Mouse (Mus musculus) adrenal gland, postnatal 36 days (tissue): ENCODE measurements at regions not wholly inside any gene's neighbourhood (a gene's known extent, or its start where the extent isn't known, plus 50 kb on each side); places are given as distances from the start of the nearest gene placed in this dataset.
"Not testable (repeated sequence)": the region's sequence is repeated elsewhere in the genome, so short reads cannot be mapped to it uniquely, and the experiment has no call there.

Experiments
- DNase-seq, 2 experiments: peaks; one replicate each; pipeline ENCODE4 v3.0.0; 2021; ENCODE audit warnings: mixed read lengths in 1 of 2

DNA sequence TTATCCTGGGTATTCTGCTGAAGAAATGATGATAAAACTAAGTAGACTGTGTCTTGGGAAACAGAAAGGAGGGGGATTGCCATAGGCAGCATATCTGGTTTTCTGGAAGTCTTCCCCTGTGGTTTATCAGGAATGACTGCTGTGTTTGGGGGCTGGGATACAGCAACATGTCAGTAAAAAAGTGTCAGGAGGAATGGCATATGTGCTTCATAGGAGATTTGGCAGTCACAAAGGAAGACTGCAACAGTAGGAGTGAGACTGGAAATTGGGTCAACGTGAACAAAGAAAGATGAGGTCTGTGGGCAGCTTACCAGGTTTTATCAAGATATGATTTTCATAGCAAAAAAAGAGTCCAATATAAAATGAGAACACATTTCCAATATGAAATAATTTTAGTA, 641.1 kb upstream of the Nrxn1 start:
- no peak for DNase-seq

GRCm38 (mm10) chr17:91733174-91733926, 640.5 kb upstream of the Nrxn1 start:
- no peak for DNase-seq

DNA sequence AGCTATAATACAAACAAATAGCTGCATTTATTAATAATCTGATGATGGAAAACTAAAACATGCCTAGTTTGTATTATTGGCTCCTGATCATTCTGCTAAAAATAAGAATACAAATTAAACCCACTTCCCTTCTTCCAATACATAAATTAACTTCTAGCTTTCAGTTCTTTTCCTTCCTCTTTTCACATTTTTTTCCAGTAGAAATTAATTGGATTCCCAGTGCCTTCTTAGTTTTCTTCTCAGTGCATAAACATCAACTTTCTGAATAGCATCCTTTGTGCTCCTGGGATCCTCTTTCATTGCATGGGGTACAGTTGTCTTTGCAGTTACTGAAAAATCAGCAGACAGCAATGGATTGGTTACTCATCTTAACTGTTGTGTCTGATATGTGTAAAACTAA, 617.5 kb upstream of the Nrxn1 start:
- no peak for DNase-seq

DNA sequence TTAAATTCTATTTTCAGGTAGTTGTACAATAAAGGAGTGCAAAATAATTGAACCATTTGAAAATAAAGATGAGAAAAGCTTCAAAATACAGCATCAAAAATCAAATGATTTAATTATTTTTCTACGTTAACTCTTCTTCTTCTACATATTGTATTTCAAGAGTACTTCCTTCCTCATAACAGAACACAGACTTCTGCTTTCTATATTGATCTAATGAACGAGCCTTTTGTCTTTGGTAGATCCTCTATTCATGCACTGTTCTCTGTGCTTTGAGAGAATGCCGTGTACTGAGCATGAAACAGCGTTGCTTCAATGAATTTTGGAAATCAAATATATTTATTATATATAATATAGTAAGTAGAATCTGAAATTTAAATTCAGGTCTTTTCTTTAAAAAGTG, 598.2 kb upstream of the Nrxn1 start:
- DNase-seq: no peak

DNA sequence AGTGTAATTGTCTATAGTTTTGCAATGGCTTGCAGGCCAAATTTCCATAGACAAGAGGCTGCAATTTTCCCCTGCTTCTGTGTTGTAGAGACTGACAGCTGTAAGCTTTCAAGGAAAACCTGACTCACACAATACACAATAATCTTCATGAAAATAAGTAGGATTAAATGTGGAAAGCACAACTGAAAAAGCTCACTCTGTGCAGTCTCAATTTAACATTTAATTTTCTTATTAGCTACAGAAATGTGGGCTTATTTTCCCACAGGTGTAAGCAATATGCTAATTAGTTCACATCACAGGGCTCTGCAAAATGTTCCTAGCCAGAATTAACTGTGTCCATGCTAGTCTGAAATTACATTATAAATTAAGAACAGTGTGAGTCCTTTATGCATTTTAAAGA, 564.6 kb upstream of the Nrxn1 start:
- DNase-seq: no peak

DNA sequence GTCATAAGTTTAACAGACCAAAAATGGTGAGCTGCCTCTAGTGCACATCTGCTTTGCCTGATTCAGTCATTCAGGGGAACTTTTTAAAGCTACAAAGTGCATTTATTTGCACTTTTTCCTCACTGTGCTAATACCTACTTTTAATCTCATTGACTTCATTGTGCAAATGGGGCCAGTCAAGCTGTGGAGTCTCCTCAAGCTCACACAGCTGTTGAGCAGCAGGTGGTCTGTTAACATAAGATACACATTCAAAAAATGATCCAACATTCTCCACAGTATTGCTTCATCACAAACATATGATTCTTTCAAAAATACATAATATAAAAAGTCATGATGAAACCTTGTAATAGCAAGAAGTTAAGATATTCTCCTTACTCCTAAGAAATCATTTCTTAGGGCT, 564.2 kb upstream of the Nrxn1 start:
- DNase-seq: no peak

DNA sequence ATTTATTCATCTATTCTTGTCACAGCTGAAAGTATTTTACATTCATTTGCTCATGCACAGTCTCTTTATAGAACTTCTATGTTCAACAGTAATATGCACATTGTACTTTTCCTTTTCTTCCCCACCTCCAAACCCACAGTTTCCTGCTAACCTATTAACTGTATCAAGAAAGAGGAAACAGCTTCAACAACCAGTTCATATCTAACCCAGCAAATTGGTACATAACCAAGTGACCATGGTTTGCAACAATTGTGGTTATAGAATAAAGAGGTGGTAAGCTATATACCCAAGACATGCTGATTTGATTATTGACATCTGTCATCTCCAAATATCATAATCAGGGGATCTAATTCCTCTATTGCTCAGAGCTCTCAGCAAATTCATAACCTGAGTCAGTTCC, 539.0 kb upstream of the Nrxn1 start:
- DNase-seq: no peak

DNA sequence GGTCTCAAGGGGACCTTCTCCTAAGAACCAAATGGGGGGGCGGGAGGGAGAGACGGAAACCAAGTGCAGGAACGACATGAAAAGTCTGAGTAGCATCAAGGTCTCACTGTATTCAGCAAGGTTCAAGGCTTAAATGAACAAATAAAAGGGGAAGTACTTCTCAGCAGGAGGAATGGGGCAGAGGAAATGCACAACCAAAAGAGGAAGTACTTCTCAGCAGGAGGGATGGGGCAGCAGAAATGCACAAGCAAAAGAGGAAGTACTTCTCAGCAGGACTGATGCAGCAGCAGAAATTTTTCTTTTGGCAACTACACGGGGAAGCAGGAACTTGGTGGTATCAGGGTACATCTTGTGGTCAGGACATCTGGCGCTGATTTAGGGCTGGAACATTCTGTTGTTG, 521.3 kb upstream of the Nrxn1 start:
- not testable (repeated sequence) for DNase-seq

- DNase-seq: no peak
Measured at GRCm38 (mm10) chr17:91589120-91589519, 496.2 kb upstream of the Nrxn1 start.

GRCm38 (mm10) chr17:91551058-91551691, 458.3 kb upstream of the Nrxn1 start:
- not testable (repeated sequence) for DNase-seq

- DNase-seq: no peak
Measured at GRCm38 (mm10) chr17:91531488-91531887, 438.6 kb upstream of the Nrxn1 start.

- peak; percentile 32 to 52 for DNase-seq
Measured at GRCm38 (mm10) chr17:91517256-91517655, 424.4 kb upstream of the Nrxn1 start.
